Comparison of ENCODE assay signal across 12 mouse cellular contexts in the genomic region with DNA sequence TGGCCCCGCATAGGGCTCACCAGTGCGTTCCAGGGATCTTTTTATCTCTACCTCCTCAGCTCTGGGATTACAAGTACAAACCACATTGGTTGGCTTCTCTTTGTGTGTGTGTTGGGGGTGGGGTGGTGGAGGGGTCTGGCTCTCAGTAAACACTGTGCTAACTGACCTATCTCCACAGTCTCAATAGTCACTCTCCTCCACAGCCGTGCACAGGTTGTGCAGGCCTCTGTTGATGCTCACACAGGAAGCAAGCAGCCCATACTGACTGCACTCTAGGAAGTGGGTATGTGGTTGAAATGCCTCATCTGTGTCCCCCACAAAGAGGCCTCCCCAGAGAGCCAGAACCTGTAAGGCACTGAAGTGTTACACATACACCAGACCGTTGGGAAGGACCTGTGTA.
DNase-seq lines count a peak whose midpoint lies in the region; ATAC-seq and TF ChIP-seq lines count a peak whose summit lies in the region.
"Had no signal": no experiment of that assay in that cellular context is flagged by ENCODE, and none has a peak within 500 bp of the region (broad histone marks: within the 10 kb centered on the region; RNA-seq: fewer than 3 reads in every experiment).

No protein-coding gene starts in this region.

- H3K4me3 ChIP-seq in left cerebral cortex, adult 2 months = no peak overlapping the region
- no peak overlapping the region for H3K4me3 ChIP-seq in hindbrain, embryonic 14.5 days (replicated peaks; ENCODE audit: low read length)
- no peak overlapping the region for H3K4me3 ChIP-seq in midbrain, embryonic 10.5 days
- H3K4me3 ChIP-seq in stomach, embryonic 15.5 days (replicated peaks) = no peak overlapping the region
- H3K4me3 ChIP-seq: liver, embryonic 15.5 days had no signal

- no peaks in the 10 kb centered on the region for H3K36me3 ChIP-seq in hindbrain, embryonic 14.5 days (replicated peaks; ENCODE audit: control insufficient read depth, insufficient read depth)
- H3K36me3 ChIP-seq in midbrain, embryonic 10.5 days = 0 out of 2 replicates have a peak, but pooled peaks cover 9% of the 10 kb centered on the region
- H3K36me3 ChIP-seq in stomach, embryonic 15.5 days = no peaks in the 10 kb centered on the region
- H3K36me3 ChIP-seq: liver, embryonic 15.5 days had no signal

- H3K27me3 ChIP-seq in hindbrain, embryonic 14.5 days (ENCODE audit: control insufficient read depth, insufficient read depth, low read length) = no peaks in the 10 kb centered on the region
- no peaks in the 10 kb centered on the region for H3K27me3 ChIP-seq in midbrain, embryonic 10.5 days (ENCODE audit: low read depth, poor library complexity, severe bottlenecking)
- no peaks in the 10 kb centered on the region for H3K27me3 ChIP-seq in stomach, embryonic 15.5 days (replicated peaks)
- H3K27me3 ChIP-seq: liver, embryonic 15.5 days had no signal

- TF ChIP-seq CTCF in left cerebral cortex, adult 2 months (IDR thresholded peaks at IDR 0.05) = no peak

- 38% methylated on average over 4 of the region's 4 CpGs for WGBS in hindbrain, embryonic 14.5 days
- 35% methylated on average over 4 of the region's 4 CpGs for WGBS in midbrain, embryonic 10.5 days
- WGBS in stomach, embryonic 15.5 days = 30% methylated on average over 4 of the region's 4 CpGs

- ATAC-seq in hindbrain, embryonic 14.5 days (ENCODE audit: low FRiP score) = no peak
- ATAC-seq in stomach, embryonic 15.5 days (ENCODE audit: insufficient read depth, low FRiP score, low read depth) = peak; percentile 58; the same call in 1 of the 2 replicates

- 0 out of 2 replicates have a peak, but pooled peaks cover 3% of the 10 kb centered on the region for H3K9me3 ChIP-seq in hindbrain, embryonic 14.5 days (ENCODE audit: control insufficient read depth, low read length)
- H3K9me3 ChIP-seq in midbrain, embryonic 10.5 days (replicated peaks) = no peaks in the 10 kb centered on the region
- no peaks in the 10 kb centered on the region for H3K9me3 ChIP-seq in stomach, embryonic 15.5 days
- H3K9me3 ChIP-seq: liver, embryonic 15.5 days had no signal

- intact Hi-C loops in left cerebral cortex, adult 2 months (cut with DNase I) = loop anchor here (5.0 kb wide), 3 partner anchors 46 to 131 kb away; a partner anchor contains a TSS

- peak overlapping the region; percentile 70 for H3K27ac ChIP-seq in left cerebral cortex, adult 2 months
- H3K27ac ChIP-seq in hindbrain, embryonic 14.5 days = 0 out of 2 replicates have a peak overlapping the region, but pooled peaks have one; percentile 22
- peak overlapping the region; percentile 84 for H3K27ac ChIP-seq in midbrain, embryonic 10.5 days (replicated peaks)
- no peak overlapping the region for H3K27ac ChIP-seq in stomach, embryonic 15.5 days
- H3K27ac ChIP-seq: liver, embryonic 15.5 days had no signal

- no peak overlapping the region for H3K9ac ChIP-seq in hindbrain, embryonic 14.5 days
- no peak overlapping the region for H3K9ac ChIP-seq in stomach, embryonic 15.5 days
- H3K9ac ChIP-seq: liver, embryonic 15.5 days had no signal

- DNase-seq in left cerebral cortex, adult 2 months (ENCODE audit: extremely low spot score in 1 of 2, low spot score in 2 of 2) = no peak
- no peak for DNase-seq in left cerebral cortex, adult 18-20 months (ENCODE audit: low spot score in 2 of 2)
- no peak for DNase-seq in hindbrain, embryonic 14.5 days (ENCODE audit: low spot score)
- no peak for DNase-seq in midbrain, embryonic 10.5 days (ENCODE audit: low spot score)
- no peak for DNase-seq in lung, postnatal 10 days
- no peak for DNase-seq in frontal cortex, postnatal 25 days (ENCODE audit: low spot score in 2 of 2)
- DNase-seq: cerebellum, postnatal 10 days; heart, postnatal 14 days; kidney, adult 8-10 months; thymus, postnatal 14 days had no signal

- peaks cover 35% of the 10 kb centered on the region for H3K4me1 ChIP-seq in hindbrain, embryonic 14.5 days (replicated peaks; ENCODE audit: control insufficient read depth, insufficient read depth, low read length)
- H3K4me1 ChIP-seq in midbrain, embryonic 10.5 days = peaks cover 46% of the 10 kb centered on the region
- H3K4me1 ChIP-seq in stomach, embryonic 15.5 days = no peaks in the 10 kb centered on the region
- H3K4me1 ChIP-seq: liver, embryonic 15.5 days had no signal

- H3K4me2 ChIP-seq in hindbrain, embryonic 14.5 days (replicated peaks) = no peak overlapping the region
- no peak overlapping the region for H3K4me2 ChIP-seq in stomach, embryonic 15.5 days
- H3K4me2 ChIP-seq: liver, embryonic 15.5 days had no signal
